Comparison of ENCODE assay signal across 7 mouse cellular contexts in the genomic region with DNA sequence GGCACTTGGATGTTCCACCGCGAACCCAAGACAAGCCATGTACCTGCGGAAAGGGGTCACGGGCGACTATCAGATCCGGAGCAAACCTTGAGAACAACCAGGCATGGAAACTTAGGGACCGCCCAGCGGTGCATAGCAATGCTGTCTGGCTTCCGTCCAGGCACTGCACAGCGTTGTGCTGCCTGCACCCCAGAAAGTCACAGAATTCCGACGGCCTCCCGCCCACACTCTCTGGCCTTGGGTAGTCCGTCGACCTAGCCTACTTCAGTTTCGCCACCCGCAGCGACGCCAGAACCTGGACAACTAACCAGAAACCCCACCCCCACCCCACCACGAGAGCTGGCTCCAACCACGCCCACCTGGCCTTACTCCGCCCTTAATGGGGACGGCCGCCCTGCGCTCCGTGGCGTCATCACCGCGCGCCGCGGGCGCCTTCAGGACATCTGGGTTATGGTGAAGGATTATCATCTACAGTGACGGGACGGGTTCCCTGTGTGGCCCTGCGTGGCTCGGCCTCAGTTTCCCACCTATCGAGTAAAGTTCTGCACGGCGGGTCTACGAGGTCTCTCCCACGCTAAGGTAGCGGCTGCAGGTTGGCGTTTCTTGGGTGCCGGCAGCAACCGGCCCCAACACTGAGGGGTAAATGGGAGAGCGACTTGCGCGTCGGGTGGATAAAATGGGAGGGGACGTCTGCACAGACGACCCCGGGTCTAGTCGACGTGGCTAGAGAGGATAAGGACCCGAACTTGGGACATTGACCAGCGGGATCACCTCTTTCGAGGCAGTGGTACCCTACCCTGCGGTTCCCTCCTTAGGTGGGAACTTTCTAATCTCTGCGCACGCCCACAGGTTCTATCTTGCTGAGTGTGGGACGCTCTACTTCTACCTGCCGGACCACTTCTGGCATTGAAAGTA. TPM values are rescaled to one million over a fixed set of nuclear protein-coding genes. Genes with fewer than 3 reads are reported as not detected.
A peak's percentile ranks its signal among the peaks of the same experiment; 100 is the strongest.
DNase-seq lines count a peak whose midpoint lies in the region; ATAC-seq and TF ChIP-seq lines count a peak whose summit lies in the region.

Gene Mrpl55 (plus strand): TSS at position 406 of the 915 bp plus-strand sequence.

- under 1% methylated on average over 63 of the region's 63 CpGs for WGBS in limb, embryonic 12.5 days
- under 1% methylated on average over 63 of the region's 63 CpGs for WGBS in midbrain, embryonic 15.5 days
- under 1% methylated on average over 63 of the region's 63 CpGs for WGBS in spleen, adult 2 months

- H3K27ac ChIP-seq in limb, embryonic 12.5 days, result peak within 1 kb of the TSS; percentile 82
- H3K27ac ChIP-seq in midbrain, embryonic 15.5 days, result peak within 1 kb of the TSS; percentile 68
- peak within 1 kb of the TSS; percentile 65 for H3K27ac ChIP-seq in spleen, adult 2 months (ENCODE audit: insufficient read depth, low read length)

- no peaks in the 10 kb centered on the region for H3K27me3 ChIP-seq in limb, embryonic 12.5 days
- no peaks in the 10 kb centered on the region for H3K27me3 ChIP-seq in midbrain, embryonic 15.5 days (replicated peaks)
- no peaks in the 10 kb centered on the region for H3K27me3 ChIP-seq in spleen, adult 2 months (ENCODE audit: control insufficient read depth, insufficient read depth, low read length)

- peak within 1 kb of the TSS; percentile 71 for H3K9ac ChIP-seq in limb, embryonic 12.5 days (replicated peaks)
- peak within 1 kb of the TSS; percentile 72 for H3K9ac ChIP-seq in midbrain, embryonic 15.5 days

- H3K4me2 ChIP-seq in limb, embryonic 12.5 days, result peak within 1 kb of the TSS; percentile 89
- peak within 1 kb of the TSS; percentile 90 for H3K4me2 ChIP-seq in midbrain, embryonic 15.5 days

- peaks cover 55% of the 10 kb centered on the region for H3K36me3 ChIP-seq in limb, embryonic 12.5 days
- H3K36me3 ChIP-seq in midbrain, embryonic 15.5 days (replicated peaks), result peaks cover 3% of the 10 kb centered on the region; the same call in 1 of the 2 replicates
- 0 out of 2 replicates have a peak, but pooled peaks cover 2% of the 10 kb centered on the region for H3K36me3 ChIP-seq in spleen, adult 2 months (ENCODE audit: control insufficient read depth, insufficient read depth, low read length)

- peak within 1 kb of the TSS; percentile 85 for H3K4me3 ChIP-seq in limb, embryonic 12.5 days (replicated peaks)
- peak within 1 kb of the TSS; percentile 70 for H3K4me3 ChIP-seq in midbrain, embryonic 15.5 days
- peak within 1 kb of the TSS; percentile 76 for H3K4me3 ChIP-seq in spleen, adult 2 months (ENCODE audit: extremely low read depth, insufficient read depth, insufficient read length)

- 0 out of 2 replicates have a peak, but pooled peaks have one; percentile 12 for TF ChIP-seq POLR2A in spleen, adult 2 months (IDR thresholded peaks at IDR 0.05; ENCODE audit: low read depth, low read length)

- peak; percentile 88 for ATAC-seq in limb, embryonic 12.5 days (ENCODE audit: insufficient number of reproducible peaks, insufficient read depth, low FRiP score, low TSS enrichment, low read depth)
- peak; percentile 92 for ATAC-seq in midbrain, embryonic 15.5 days (replicated peaks)

- DNase-seq in adrenal gland, postnatal 10 days, result peak; percentile 97
- DNase-seq in embryo, embryonic 9.5 days (ENCODE audit: extremely low spot score), result peak; percentile 97
- DNase-seq in gonadal fat pad, adult 2 months (ENCODE audit: low read depth), result no peak
- DNase-seq in kidney, adult 11 months, result peak; percentile 89
- DNase-seq in spleen, adult 2 months (ENCODE audit: low read depth in 1 of 2, low spot score in 2 of 2), result peak; percentile 84 to 93

- TF ChIP-seq CTCF in spleen, adult 2 months (IDR thresholded peaks at IDR 0.05; ENCODE audit: extremely low read depth, insufficient read depth, insufficient read length, insufficient replicate concordance), result no peak

- H3K4me1 ChIP-seq in limb, embryonic 12.5 days (replicated peaks), result peaks cover 13% of the 10 kb centered on the region
- peaks cover 17% of the 10 kb centered on the region for H3K4me1 ChIP-seq in midbrain, embryonic 15.5 days
- H3K4me1 ChIP-seq in spleen, adult 2 months (ENCODE audit: control insufficient read depth, insufficient read depth, insufficient read length), result no peaks in the 10 kb centered on the region

- H3K9me3 ChIP-seq in limb, embryonic 12.5 days, result no peaks in the 10 kb centered on the region
- H3K9me3 ChIP-seq in midbrain, embryonic 15.5 days, result no peaks in the 10 kb centered on the region

RNA-seq across cellular contexts. Expression of gene Mrpl55, which starts in this region (rescaled TPM):
- total RNA-seq in adrenal gland, postnatal 10 days (2021), result 10 to 100 TPM; 72.8 to 78.8 TPM
- 47.7 and 62.4 TPM in 2 replicates for polyA plus RNA-seq in gonadal fat pad, adult 2 months (2012; rRNA removed)
- polyA plus RNA-seq in limb, embryonic 12.5 days (2016; fragmentation: Nextera tagmentation; extraction: Ambion mirVana), result 93.9 and 94.7 TPM in 2 replicates
- polyA plus RNA-seq in midbrain, embryonic 15.5 days (2015; fragmentation: Nextera tagmentation; extraction: Ambion mirVana), result 89.8 and 93.2 TPM in 2 replicates
- polyA plus RNA-seq in spleen, adult 2 months (2012; rRNA removed), result 16.1 and 21.8 TPM in 2 replicates
